Mouse (Mus musculus): ENCODE data around the gene Gm13030.
"Not testable (repeated sequence)": the region's sequence is repeated elsewhere in the genome, so short reads cannot be mapped to it uniquely, and the experiment has no call there.

Gm13030 gene

GRCm38 (mm10) chr4:138873864-138874263, at the start of gene Gm13030:
Gene Gm13030 (minus strand): TSS chr4:138873964.
- no peak for DNase-seq (ENCODE audit: low read depth, low spot score)

- peak; percentile 71 for DNase-seq (ENCODE audit: low read depth, low spot score)
These were observed 48.3 kb upstream of the Gm13030 start for GRCm38 (mm10) chr4:138922131-138922459.

DNA sequence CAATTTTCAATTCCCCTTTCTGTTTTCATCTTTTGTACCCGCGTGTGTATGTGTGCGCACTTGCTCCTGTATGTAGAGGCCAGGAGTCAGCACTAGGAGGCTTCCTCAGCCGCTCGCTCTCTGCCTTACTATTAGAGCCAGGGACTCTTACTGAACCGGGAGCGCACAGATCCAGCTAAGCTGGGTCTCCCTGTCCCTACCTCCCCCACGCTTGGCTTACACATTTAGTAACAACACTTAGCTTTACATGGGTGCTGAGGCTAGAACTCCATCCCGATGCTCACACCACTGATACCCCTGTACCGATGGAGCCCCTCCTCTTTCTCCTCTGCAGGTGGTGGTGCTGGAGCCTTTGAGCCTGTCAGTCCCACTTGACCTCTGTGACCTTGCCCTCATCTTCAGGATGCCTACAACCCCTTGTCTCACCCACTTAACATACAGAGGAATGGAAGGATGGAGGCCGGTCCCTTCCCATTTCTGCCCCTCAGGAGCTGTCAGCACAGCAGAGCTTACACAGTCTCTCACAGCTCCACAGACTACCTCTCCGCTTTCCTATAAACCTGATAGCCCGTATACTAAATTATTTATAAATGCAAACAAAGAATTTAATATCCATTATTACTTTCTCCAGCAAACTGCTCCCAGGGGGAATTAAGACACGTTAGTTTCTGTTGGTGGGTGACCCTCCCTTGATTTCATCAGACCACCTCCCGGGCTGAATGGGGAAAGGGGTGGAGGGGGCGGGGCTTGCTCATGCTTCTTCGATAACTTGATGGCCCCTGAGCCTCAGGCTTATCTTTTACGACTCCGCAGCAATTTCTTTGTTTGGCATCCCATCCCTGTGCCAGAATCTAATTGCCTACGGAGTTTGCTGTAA, 47.7 kb upstream of the Gm13030 start:
- no peak for DNase-seq (ENCODE audit: low read depth, low spot score)

GRCm38 (mm10) chr4:138917282-138917681, 43.5 kb upstream of the Gm13030 start:
- DNase-seq (ENCODE audit: low read depth, low spot score), result no peak

- DNase-seq (ENCODE audit: low read depth, low spot score), result peak; percentile 91
These were observed 40.0 kb upstream of the Gm13030 start, which contains the start of gene Otud3 for GRCm38 (mm10) chr4:138913797-138914196. Gene Otud3 (minus strand): TSS chr4:138913945.

GRCm38 (mm10) chr4:138913141-138913787, 39.5 kb upstream of the Gm13030 start:
- DNase-seq (ENCODE audit: low read depth, low spot score), result no peak

DNA sequence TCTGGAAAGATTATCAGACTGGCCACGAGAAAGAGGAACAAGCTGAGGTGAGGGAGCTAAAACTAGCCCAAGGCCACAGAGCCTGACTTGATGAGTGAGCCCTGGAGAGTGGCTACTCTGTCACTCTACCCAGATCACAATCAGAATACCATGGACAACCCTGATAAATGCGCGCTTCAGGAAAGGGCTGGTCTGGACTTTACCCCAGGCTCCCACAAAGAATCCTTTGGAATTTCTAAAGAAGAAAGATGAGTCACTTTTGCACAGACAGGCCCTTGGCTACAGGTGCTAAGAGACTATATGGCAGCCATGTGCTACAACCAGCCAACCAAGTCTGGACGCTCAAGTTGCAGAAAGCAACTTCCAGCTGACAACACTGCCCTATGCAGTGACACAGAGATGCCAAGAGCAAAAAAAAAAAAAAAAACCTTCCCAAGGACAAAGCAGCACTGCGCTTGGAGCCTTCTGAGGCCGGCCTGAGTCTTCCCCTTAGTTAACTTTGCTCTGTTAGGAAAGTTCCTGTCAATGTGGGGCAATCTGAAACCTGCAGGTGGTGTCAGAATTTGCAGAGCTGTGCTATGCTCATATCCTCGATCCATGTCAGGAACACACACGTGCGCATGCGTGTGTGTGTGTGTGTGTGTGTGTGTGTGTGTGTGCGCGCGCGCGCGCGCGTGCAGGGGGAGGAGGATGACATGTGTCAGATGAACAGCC, 32.0 kb upstream of the Gm13030 start:
- DNase-seq (ENCODE audit: low read depth, low spot score), result no peak

GRCm38 (mm10) chr4:138899361-138899760, 25.6 kb upstream of the Gm13030 start:
- no peak for DNase-seq (ENCODE audit: low read depth, low spot score)

GRCm38 (mm10) chr4:138893789-138894188, 20.0 kb upstream of the Gm13030 start:
- DNase-seq (ENCODE audit: low read depth, low spot score), result not testable (repeated sequence)

- DNase-seq (ENCODE audit: low read depth, low spot score), result no peak
These were observed 18.9 kb upstream of the Gm13030 start for GRCm38 (mm10) chr4:138892655-138893054.

DNA sequence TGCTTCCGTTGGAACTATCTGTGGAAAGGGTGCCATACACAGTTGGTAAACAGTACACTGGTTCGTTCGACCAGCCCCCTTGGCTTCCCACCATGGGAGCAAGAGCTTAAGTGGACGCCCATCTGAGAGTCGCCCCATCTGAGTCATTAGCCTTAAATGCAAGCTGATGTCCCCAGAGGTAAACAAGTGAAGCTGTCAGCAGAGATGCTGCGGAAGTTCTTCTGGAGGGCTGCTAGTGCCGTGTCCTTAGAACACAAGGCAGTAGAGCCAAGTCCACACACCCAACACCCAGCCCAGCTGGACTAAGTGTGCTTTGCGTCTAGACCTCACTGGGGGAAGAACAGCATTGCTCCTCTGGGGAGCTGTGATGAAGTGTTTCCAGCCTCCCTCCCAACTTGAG, 15.9 kb upstream of the Gm13030 start:
- no peak for DNase-seq (ENCODE audit: low read depth, low spot score)

DNA sequence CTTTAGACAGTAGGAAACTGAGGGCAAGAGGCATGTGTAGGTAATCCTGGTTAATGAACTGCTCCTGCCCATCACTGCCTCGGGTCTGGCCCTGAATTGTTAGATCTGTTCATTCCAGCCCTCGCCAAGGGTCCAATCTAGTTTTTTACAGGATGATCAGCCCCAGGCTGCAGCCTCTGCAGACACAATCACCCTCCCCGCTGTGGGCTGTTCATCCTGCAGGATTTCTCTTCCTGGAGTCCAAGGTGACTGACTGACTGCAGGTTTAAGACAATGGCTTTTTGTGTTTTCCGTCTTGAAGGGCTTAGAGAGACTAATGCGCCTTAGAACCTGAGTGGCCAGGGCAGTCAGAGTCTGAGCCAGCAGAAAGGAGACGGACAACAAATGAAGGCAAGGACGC, 15.4 kb upstream of the Gm13030 start:
- no peak for DNase-seq (ENCODE audit: low read depth, low spot score)

DNA sequence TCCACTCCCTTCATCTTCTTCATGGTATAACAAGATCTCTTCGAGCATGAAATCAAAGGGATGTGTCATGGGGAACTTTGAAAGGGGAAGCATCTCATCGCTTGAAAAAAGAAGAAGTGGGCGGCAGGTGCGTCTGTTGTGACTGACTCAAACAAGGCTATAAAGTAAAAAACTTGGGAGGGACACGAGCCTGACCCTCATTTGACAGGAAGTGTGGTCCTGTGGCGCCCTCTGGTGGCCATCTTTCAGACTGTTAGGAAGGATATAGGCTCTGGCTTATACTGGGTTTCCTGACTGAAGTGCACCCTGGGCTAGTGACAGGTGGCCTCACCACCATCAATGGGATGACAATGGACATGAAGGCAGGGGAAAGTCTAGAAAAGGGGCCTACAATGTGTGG, 10.5 kb upstream of the Gm13030 start:
- peak; percentile 40 for DNase-seq (ENCODE audit: low read depth, low spot score)

GRCm38 (mm10) chr4:138882179-138882578, 8.4 kb upstream of the Gm13030 start:
- DNase-seq (ENCODE audit: low read depth, low spot score), result no peak

DNA sequence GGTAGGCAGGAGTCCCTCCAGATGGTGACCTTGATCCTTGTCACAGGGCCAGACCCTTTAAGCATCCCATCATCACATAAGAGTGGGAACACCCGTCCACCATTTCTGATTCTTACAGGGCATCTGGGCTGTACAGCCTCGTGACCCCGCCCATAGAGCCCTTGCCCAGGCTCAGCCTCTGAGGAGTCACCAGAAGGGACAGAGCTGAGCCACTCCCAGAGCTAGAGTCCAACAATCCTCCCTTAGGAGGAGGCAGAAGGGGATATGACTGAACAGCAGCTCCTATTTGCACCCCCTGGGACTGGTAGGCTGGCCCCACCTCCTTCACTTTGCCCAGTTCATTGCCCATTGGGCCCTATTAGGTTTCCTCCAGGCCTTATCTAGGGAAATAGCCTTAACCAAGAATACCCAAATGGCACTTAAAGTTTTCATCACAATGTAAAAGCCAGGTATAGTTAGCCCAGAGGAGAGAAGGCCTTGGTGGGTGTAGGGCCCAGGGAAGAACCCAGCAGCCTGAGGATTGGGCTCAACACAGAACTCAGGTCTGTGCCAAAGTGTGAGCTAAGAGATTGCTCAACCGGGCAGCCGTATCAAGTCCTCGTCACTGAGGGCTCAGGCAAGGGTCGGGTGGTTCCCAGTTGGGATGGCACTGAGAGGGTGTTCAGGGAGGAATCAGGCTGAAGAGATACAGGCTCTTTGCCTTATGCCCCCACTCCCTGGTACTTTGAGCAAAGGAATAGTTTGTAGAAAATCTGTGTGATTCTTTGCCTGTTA, 7.2 kb upstream of the Gm13030 start:
- no peak for DNase-seq (ENCODE audit: low read depth, low spot score)

GRCm38 (mm10) chr4:138879808-138880207, 6.0 kb upstream of the Gm13030 start:
- DNase-seq (ENCODE audit: low read depth, low spot score), result no peak

DNA sequence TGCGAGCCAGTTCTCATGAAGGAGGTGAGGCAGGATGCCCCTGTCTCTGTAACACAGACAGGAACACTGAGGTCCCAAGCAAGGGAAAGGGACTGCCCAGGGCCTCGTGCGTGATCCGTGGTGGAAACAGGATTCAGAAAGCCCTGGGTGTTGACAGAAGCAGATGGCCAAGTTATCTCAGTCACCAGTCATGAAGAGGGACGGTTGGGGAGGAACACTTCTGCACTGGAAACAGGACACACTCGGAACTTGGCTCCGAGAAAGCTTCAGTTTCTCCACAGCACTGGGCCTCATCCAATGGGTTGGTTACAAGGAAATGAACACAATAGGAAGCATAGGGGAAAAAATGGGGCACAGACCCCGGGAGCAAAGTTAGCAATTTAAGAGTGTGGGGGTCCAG, 5.0 kb upstream of the Gm13030 start:
- DNase-seq (ENCODE audit: low read depth, low spot score), result no peak

DNA sequence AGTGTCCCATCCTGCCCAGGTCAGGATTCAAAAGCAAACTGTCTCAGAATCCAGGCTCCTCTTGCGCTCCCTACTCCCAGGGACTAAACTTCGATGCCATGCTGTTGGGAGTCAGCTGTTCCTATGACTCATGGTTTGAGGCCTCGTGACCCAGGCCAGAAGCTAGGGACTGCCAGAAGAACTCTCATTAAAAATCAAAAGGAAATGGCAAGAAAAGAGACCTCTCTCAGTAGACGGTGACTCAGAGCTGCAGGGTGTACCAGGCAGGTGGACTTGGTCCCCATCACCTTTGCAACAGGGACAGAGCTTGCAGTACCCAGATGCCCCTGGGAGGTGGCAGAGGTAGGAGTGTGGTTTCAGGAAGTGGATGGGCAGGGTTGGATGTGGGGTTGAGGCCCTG, 4.0 kb upstream of the Gm13030 start, which contains the start of gene Pla2g2e:
TSS of gene Pla2g2e (plus strand) at position 212 of the 400 bp plus-strand sequence.
- DNase-seq (ENCODE audit: low read depth, low spot score), result no peak

GRCm38 (mm10) chr4:138875986-138876385, 2.2 kb upstream of the Gm13030 start:
- no peak for DNase-seq (ENCODE audit: low read depth, low spot score)

DNA sequence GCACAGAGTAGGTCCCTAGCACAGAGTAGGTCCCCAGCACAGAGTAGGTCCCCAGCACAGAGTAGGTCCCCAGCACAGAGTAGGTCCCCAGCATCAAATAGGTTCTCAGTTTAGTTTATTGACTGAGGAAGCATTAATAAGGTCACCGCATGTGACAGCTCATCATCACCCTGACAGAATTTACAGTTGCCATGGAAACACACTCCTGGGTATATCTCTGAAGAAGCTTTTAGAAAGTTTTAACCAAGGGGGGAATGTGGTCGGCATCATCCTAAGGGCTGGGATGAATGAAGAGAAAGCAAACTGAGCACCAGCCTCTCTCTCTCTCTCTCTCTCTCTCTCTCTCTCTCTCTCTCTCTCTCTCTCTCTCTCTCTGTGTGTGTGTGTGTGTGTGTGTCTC, 1.5 kb upstream of the Gm13030 start:
- DNase-seq (ENCODE audit: low read depth, low spot score), result not testable (repeated sequence)

DNA sequence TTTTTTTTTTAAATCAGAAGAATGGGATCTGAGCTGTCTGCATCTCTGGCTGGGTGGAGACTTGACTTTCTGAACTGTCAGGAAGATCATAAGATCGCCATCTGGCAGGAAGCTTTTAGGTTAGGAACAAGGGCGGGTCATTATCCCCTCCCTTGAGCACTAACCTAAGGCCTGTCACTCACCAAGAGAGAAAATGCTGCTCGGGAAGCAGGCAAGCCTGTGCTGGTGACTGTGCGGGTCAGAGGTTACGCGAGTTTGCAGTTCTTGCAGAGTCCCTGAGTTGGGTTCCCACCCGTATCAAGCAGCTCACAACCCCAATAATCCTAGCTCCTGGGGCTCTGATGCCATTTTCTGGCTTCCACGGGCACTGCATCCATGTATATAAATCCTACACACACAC, 5.1 kb downstream of the Gm13030 start:
- DNase-seq (ENCODE audit: low read depth, low spot score), result no peak

- DNase-seq (ENCODE audit: low read depth, low spot score), result peak; percentile 29
These were observed 7.4 kb downstream of the Gm13030 start for GRCm38 (mm10) chr4:138866413-138866812.
